Mouse (Mus musculus) gastrocnemius, postnatal 36 days (tissue): Measurements from ENCODE around the gene Commd9. TPM values are rescaled to one million over a fixed set of nuclear protein-coding genes. Genes with fewer than 3 reads are reported as not detected.
A peak's percentile ranks its signal among the peaks of the same experiment; 100 is the strongest.

Experiments
- DNase-seq, 2 experiments: peaks; one replicate each; pipeline ENCODE4 v3.0.0; 2022
- intact Hi-C: fragments of 180-260 bp; cut with DNase I; formaldehyde crosslinking; loops from one replicate; pipeline ENCODE4 v1.15.1; 2025
- total RNA-seq, 2 experiments: library from RNA; stranded (reverse); gene quantifications; 2 replicates each; pipeline ENCODE4 v1.2.3; 2021

The Commd9 gene
- total RNA-seq, 2 experiments from 2014 or later = 30.6 to 32.4 TPM

DNA sequence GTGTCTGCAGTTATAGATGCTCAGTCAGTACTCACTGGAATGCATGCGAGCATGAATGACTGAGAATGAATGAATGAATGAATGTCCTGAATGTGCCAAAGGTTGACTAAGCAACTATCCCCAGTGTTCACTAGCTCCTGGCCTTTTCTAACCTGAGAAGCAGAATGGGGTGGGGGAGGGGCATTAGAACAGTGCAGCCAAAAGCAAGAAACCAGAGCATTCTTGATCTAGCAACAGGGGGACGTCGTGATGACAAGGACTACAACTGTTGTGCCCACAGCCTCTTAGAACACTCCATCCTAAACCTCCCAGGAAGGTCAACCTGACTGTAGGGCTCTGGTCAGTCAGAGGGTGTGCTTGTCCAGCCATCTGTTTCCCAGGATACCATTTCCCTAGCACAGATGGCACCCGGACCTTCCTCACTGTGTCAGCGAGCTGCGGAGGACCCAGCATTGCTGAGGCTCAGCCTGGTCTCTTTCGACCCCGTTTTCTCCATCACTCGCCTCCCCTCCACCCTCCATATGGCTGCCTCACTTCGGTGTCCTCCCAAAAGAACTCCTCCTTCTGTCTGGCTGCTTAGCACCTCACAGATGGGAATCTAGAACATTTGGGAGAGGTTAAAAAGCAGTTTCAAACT, 21.5 kb downstream of the Commd9 start:
- intact Hi-C loops = loop anchor here (5.0 kb wide), 2 partner anchors 115 to 185 kb away; no protein-coding TSS in a partner anchor
- DNase-seq = no peak

DNA sequence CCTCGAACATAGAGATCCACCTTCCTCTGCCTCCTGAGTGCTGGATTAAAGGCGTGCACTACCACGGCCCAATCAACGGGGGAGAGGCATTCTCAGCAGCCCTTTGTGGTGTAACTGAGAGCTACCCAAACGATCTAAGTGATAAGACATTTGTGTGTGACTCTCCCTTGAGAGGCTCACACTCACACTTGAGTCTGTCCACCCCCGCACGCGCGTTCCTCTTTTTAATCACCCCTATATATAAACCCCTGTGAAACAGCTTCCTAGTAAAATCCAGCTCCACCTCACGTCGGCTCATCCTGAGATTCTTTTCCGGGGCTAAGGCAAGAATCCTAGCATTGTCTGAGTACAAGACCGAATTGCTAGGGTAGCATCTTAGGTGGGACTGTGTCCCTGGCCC, 22.7 kb downstream of the Commd9 start:
- DNase-seq = no peak
- intact Hi-C loops = loop anchor here (5.0 kb wide), 2 partner anchors 114 to 184 kb away; no protein-coding TSS in a partner anchor

- no peak for DNase-seq
Observed at GRCm38 (mm10) chr2:101909326-101910080, 23.5 kb downstream of the Commd9 start.

DNA sequence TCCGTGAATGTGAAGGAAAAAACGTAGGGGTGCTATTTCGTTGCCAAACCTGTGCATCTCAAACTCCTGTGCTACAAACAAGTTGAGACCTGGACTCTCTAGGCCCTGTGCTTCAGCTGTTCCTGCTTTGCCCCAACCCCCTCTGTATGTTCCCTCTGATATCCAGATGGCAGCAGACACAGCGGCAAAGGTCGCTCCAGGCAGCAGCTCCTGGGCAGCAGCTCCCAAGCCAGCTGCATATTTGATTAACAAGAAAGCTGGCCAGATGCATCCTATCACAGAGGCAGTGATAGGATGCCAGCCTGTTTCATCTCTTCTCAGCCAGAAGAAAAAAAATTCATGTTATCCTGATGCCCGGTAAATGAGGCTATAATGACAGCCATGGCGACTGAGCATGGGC, 32.5 kb downstream of the Commd9 start:
- no peak for DNase-seq
- intact Hi-C loops = no loop called here

More at GRCm38 (mm10) chr2:101909326-101910080, 23.5 kb downstream of the Commd9 start:
- intact Hi-C loops = loop anchor here (5.0 kb wide), 2 partner anchors 113 to 183 kb away; no protein-coding TSS in a partner anchor

GRCm38 (mm10) chr2:101920136-101920554, 34.1 kb downstream of the Commd9 start:
- no peak for DNase-seq
- intact Hi-C loops = no loop called here

GRCm38 (mm10) chr2:101922302-101922701, 36.3 kb downstream of the Commd9 start:
- intact Hi-C loops = no loop called here
- DNase-seq = no peak

DNA sequence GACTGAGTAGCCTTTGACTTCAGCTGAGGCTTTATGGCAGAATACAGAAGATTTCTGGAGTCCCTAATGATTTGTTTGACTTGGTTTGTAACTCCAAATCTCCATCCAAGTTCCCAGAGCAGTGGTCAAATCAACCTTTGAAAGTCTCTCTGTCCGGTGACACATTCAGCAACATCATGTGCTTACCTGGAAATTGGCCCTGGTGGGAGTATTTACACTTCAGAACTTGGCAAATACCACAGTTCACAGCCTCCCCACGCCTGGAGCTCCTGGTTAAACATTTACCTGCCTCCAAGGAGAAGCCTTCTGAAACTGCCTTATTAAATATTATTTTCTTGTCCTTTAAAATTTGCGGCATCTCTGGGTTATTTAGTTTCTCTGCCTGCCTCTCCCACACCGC, 37.1 kb downstream of the Commd9 start:
- intact Hi-C loops = no loop called here
- no peak for DNase-seq

- intact Hi-C loops = no loop called here
- no peak for DNase-seq
Observed at GRCm38 (mm10) chr2:101925183-101925582, 39.1 kb downstream of the Commd9 start.

GRCm38 (mm10) chr2:101925591-101926188, 39.6 kb downstream of the Commd9 start:
- intact Hi-C loops = no loop called here

DNA sequence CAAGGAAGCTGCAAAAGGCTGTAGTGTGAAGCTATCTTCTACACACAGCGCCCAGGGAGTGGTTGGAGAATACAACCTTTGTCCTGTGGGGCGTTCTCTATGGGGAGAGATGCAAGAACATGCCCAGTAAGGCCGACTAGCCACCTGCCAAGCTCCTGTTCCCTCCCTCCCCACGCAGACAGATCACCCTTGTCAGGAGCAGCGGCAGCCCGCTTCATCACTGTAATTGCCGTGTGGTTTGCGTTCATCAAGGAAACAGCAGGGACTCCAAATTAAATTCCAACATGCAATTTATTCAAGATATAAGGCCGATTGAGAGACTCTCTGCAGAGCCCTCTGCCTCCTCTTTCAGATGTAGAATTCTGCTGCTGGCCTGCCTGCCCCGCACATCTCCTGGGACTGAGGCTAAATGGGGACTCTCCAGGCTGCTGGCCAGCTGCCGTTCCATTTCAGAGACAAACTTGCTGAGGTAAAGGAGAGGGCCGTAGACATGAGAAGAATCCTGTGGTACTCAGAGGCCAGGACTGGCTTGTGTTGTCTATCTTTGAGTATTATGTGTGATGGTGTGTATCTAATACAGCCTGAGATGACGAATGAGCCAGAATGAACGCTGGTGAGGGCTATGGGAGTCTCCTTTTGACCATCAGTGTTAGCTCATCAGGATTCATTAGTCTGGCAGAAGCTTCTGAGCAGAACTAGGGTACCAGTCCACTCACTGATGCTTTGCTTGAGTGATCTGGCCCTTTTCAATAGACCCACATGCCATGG, 46.3 kb downstream of the Commd9 start:
- peak in 1 of 2 experiments; percentile 14 for DNase-seq

More at GRCm38 (mm10) chr2:101925591-101926188, 39.6 kb downstream of the Commd9 start:
- DNase-seq = no peak

GRCm38 (mm10) chr2:101933301-101933700, 47.3 kb downstream of the Commd9 start:
- peak in 1 of 2 experiments; percentile 16 for DNase-seq
- intact Hi-C loops = no loop called here

More for the DNA sequence above, 46.3 kb downstream of the Commd9 start:
- intact Hi-C loops = no loop called here

DNA sequence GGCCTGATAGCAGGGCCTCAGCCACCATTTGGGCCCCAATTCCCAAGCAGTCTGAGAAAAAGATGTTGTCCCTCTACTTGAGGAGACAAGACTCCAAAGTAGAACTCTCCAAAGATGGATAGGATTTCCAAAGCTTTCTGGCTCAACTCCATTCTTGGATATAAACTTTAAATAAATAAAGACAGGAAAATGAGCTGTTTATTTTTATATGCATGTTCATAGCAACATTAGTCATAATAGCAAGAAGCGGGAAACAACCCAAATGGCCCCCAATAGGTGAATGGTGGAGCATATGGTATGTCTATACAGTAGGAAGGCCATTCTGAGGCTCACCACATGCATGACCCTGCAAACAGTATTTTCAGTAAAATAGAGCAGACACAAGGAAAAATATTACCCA, 49.0 kb downstream of the Commd9 start:
- intact Hi-C loops = no loop called here
- no peak for DNase-seq

DNA sequence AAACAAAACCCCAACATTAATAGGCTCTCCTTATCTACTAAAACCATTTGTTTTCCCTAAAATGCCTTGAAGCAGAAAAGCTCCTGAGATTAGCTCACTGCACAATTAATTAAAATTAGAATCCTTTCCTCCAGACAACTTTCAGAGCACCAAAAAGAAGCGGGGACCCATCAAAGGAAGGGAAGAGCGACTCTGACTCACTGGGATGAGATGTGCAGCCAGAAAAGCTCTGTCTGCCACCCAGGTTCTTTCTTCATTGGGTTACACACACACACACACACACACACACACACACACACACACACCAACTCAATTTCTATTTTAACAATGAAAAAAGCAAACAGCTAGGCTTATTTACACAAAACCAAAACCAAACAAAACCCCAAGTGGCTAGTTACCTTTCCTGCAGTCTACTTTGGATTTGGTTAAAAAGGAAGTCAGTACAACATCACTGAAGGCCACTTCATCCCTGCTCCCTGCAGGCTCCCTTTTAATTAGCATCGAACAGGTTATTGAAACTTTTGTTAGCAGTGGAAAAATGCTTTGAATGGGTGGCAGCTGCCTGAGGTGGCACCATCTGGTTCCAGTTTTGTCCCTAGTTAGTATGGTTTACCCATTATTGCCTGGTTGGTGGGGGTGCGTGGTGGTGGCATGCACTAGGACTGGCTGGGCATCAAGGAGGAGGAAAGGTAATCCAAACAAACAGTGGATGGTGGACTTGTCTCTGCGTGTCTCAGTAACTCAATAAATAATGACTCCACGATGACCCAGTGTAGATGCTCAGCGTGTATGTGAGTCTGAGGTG, 64.9 kb downstream of the Commd9 start:
- intact Hi-C loops = no loop called here
- DNase-seq = no peak

Other genes with a start within 250 kb of the Commd9 start
- gene Rag1, start 236.7 kb upstream of the Commd9 start, total RNA-seq = 1 to 10 TPM in 1 of 2 experiments, not detected in 1; 3.5 TPM
- 10 to 100 TPM; 57.9 to 81.9 TPM for gene B230118H07Rik, start 236.7 kb upstream of the Commd9 start, total RNA-seq
- 1 to 10 TPM; 7.9 to 9.2 TPM for gene Traf6, start 207.8 kb upstream of the Commd9 start, total RNA-seq
- gene Prr5l, start 3.2 kb upstream of the Commd9 start, total RNA-seq = 1 to 10 TPM in 1 of 2 experiments, under 1 TPM in 1; 0.62 to 1.5 TPM